Mouse (Mus musculus) fat pad, adult 2 months (tissue): ENCODE data around the gene Rin2.

Experiments used
- DNase-seq: peaks from one replicate; pipeline ENCODE4 v3.0.0-alpha.2; 2011; ENCODE audit warnings: low read depth, low spot score; ENCODE audit errors: extremely low read depth

Rin2 gene

DNA sequence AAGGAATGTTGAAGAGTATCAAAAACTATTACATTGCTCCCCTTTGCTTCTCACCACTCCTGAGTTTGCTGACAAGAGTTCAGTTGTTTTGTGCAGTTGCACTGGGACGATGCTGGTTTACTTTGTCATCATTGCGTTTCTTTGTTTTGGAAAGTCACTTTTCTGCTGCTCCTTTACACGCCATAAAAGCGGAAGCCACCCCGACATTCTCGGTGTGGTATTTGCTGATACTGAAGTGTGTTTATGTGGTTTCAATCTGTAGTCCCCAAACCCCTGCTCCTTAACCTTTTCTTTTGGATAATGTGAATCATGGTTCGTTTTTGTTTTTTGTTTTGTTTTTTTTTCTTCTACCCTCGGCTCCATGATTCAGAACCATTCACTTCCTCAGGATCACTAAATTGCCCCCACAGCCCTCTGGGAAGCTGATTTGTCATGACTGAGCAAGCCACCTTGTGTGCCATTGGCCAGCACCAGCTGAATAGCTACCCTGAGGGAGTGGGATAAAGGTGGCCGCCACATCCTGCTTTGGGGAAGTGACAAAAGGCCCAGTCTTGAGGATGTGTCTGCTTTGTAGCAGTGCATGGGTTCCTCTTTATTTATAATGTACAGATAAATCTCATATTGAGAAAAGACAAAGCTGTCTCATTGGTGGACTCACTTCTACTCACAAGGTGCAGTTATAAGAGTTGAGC lies 55.3 kb downstream of the Rin2 start:
- DNase-seq, result no peak

DNA sequence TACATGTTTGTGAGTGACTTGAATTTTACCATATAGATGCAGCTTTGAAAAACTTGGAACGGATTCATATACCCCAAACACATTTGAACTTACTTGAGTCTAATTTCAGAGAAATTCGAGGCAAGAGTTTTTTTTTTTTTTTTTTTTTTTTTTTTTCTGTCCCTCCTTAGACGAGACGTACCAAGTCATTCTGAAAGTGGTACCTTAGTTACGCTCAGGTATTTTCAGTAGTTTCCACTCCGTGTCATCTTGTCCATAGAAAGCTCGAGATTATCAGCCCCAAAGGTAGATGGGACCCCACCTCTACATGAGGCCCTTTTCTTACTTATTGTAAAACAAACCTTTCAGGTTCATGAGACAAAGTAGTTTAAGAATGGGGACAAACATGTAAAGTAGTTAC lies 55.9 kb downstream of the Rin2 start:
- no peak for DNase-seq

DNA sequence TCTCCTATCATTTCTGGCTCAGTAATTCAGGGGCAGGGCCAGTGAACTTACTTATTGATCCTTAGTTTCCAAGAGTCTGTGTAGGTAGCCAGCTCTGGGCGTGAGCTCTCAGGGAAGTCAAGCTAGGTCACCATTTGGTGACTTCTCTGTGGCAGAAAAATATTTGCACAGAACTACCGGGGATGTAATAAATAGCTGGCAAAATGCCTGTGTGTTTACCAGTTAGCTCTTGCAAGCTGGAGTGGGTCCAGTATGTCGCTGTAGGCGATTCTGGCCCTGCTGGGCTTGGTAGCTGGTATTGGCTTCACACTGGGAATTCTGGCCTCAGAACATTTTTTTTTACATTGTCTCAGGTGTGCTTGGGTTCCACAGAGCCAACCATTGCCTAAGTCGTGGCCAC lies 60.1 kb downstream of the Rin2 start:
- DNase-seq, result no peak

DNA sequence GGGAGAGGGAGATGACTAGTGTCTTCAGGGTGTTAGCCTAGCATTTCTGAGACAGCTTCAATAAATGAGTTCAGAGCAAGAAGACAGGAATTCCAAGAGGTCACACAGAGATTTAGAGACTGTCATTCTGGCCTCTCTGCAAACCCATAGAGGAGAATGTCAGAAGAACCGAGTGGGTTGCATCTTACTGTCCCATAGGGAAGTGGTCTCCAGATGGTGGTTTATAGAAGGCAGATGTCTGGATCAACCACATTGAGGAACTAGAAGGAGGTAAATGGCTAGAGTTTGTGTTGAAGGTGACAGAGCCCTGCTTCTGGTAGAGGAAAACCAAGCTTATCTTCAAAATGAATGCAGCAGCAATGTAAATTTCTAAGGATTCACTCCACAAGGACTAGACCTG lies 61.5 kb downstream of the Rin2 start:
- no peak for DNase-seq

DNA sequence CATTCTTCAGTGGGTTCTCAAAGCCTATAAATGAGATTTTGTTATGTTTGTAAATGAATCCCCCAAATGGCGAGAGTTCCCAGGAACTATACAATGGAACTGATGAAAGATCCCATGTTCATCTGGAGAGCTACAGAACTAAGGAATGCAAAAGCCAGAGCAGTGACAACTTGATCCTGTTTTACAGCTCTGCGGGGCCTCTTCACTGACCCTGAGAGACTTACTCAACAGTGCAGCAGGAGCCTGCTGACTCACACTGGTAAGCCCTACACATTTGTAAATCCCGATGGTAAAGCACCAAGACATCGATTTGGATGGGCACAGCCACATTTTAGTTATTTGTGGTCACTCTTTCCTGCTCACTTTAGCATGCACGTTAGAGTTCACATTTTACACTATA lies 62.2 kb downstream of the Rin2 start:
- no peak for DNase-seq

DNA sequence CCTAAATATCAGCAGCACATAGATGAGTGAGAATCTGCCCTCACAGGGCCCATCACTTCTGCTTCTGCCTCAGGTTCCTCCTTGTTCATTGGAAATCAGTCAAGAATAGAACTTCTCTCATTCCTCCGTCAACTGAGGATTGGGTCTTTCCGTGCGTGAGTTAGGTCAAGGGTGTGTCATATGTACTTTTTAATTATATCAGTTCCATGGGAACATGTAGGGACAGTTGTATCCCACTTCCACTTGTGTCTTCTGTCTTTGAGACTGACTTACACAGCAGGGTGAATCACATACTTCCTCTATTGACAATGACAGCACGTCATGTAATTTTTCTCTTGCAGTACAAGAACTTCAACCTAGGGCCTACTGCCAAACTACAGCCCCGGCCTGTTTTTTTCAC lies 65.7 kb downstream of the Rin2 start:
- no peak for DNase-seq

DNA sequence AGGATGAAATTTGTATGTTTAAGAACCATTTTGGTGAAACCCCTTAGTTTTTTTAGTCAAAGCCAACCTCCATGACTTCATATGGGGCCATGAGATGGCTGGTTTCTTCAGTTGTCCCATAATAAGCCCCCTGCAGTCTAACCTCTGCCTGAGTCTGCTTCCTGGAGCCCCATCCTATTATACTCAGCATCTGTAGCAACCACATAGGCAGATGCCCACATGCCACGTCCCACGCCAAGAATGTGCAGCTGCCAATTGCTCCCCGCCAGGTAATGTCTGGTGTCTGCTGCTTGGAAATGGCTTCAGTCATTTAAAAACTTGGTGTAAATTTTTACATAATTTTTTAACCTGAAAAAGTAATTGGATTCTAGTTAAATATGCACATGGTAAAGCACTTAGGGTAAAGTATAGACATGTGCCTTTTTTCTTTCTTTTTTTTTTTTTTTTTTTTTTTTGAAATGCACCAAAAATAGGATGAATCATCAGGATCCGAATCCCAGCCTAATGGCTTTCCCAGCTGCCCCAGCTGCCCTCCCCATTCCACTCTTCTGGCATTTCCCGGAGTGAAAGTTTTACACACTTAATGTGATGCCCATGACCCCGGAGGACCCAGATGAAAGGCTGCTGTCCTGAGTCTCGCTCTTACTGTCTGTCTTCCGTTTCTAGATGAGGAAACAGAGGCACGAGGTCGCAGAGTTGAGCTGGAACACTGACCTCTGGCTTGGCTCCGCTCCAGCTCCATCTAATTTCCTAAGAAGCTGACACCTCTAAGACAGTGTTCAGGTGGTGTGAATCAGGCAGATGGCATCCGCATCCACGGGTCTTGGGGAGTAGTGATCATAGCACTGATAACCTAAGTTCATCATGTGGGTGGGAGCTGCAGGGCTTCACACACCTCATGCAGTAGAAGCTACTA lies 68.0 kb downstream of the Rin2 start:
- no peak for DNase-seq

DNA sequence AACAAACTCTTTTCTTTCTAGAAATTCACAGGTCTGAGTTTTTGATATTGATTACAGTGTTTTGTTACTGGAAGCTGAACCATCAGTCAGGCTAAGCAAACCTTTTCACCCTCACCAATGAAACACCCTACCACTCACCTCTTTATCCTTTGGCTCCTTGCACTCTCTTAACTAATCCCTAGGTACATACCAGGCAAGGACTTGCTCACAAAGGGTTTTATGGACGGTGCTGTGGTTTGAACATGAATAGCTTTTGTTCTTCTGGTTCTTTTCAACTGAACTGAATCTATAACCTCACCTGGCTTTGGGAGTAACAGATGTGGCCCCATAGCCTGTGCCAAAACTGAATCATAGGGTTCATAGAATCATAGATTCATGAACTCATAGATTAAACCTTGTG lies 71.4 kb downstream of the Rin2 start:
- DNase-seq, result no peak

DNA sequence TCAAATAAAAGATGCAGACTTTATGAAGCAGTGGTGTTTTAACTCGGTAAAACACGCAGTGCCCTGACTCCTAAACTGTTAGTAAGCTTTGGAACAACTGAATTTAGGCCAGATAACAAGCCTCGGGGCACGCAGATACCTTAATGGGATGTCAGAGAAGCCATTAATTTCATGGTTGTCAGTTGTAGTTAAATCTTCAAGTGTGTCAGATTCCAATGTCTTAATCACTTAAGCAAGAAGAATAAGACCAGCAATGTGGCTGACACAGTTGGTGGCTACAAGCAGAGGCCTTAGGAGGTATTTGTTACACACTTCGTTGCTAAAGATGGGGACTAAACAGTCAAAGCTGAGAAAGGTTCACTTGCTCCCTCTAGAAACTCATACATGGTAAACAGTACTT lies 74.6 kb downstream of the Rin2 start:
- no peak for DNase-seq

DNA sequence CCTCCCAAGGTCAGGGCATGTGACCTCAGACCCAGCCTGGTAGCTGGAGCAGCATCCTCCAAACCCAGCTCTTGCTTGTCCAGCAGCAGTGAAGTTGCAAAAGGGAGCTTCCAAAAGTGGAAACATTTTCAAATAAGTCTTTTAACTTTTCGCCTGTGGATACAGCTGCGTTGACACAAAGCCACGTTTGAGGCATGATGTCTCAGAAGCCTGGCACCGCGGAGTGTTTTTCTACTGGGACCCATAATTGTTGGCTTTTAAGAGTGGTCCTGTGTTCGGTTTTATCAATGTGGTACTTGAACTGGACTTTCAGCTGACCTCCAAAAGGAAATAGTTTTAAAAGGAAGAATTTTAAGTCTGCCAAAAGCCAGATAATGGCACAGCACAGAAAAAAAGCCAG lies 77.6 kb downstream of the Rin2 start:
- DNase-seq, result no peak

DNA sequence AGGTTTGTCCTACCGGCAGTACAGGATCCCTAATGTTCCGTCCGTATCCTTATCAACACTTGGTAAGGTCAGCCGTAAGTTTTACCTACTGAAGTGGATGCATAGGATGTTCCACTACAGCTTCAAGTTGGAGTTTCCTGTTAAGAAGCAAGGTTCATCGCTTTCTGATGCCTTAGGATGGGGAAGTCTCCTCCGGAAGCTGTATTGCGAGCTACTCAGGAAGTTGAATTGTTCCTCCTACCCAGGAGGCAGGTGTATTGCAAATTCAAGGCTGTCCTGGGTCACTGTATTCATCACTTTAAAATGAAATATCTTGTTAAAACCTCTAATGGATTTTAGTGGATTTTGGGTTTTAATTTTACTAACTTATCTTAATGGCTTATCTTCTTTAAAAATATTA lies 79.0 kb downstream of the Rin2 start:
- DNase-seq, result no peak

DNA sequence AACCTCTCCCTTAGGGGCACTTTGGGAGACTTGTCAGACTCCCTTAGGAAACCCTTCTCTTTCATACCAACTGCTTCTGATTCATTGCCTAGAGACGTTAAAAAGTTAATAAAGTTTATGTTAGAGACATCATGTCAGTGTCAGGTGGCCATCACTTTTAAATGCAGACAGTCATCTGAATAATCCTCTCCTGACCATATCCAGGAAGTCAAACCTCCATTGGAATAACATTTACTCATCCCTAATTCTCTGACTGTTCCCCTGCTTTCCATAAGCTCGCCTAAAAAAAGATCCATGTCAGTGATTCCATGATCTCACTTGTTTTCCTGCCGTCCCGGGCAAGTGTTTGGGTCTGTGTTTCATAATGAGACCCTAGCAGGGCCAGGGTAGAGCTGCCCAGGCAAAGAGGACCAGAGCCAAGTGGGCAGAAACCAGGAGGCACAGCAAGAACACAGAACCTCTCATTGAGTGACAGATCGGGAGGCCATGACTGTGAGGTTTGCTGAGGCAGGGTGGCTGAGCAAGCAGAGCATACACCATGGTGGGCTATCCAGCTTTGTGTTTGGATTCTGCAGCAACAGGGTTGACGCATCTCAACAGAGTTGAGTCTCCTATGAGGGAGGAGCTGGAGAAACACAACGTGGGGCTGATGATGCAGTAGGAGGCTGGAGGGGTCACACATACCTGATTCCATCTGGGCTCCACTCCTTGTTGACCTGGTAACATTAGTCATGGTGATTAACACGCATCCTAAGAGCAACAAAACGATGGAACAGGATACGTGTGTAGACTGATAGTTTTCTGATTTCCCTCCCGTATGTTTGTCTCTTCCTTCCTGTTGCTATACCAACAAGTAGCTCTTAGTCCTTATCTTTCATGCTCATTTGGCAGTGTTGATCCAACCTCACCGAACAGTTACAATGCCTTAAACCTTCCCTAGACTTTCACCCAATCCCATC lies 81.1 kb downstream of the Rin2 start:
- no peak for DNase-seq

DNA sequence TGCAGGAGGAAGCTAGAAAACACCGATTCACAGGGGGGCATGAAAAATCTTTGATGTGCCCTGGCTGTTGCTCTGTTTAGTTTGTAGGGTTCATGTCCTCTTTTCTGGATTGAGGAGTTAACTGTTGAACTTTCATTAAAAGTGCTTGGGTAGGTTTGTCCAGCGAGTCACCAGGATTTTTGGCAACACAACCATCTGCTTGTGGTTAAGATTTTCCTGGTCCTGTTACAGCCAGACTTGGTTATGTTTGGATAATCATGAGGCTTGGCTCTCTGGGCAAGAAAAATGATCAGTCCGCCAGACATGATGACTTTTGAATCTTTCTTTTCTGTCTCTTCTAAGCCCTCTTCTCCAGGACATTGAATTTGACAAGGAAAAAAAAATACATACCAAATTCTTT lies 85.1 kb downstream of the Rin2 start:
- no peak for DNase-seq

DNA sequence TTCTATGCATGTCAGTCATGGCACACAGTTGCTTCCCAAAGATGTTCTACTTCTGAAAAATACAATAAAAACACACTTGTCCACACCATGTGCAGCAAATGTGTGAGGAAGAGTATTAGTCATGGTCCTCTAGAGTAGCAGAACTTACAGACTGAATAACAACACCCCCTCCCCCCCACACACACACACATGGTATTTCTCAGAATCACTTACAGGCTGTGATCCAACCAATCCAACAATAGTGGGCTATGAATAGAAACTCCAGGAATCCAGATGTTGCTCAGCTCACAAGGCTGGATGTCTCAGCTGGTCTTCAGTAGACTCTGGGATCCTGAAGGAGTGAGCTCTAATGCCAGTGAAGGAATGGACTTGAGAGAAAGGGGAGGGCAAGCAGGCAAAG lies 86.4 kb downstream of the Rin2 start:
- no peak for DNase-seq

DNA sequence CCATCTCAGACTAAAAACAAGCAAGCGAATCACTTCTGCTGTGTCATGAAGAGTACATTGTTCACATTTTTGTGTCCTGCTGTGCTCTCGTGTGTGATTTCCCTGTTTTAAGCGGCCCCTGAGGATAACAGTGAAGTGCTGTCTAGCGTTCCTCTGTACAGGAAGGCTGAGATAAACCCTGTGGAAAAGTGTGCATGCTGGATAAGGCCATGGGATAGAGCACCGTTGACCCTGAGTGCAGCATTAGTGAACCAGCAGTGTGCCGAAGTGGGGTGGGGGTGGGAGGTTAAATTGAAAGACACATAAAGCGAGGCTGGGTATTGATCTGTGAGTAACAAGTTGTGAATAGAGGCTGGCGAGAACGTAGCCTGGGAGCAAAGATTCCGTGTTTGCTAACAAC lies 94.9 kb downstream of the Rin2 start:
- DNase-seq, result no peak

DNA sequence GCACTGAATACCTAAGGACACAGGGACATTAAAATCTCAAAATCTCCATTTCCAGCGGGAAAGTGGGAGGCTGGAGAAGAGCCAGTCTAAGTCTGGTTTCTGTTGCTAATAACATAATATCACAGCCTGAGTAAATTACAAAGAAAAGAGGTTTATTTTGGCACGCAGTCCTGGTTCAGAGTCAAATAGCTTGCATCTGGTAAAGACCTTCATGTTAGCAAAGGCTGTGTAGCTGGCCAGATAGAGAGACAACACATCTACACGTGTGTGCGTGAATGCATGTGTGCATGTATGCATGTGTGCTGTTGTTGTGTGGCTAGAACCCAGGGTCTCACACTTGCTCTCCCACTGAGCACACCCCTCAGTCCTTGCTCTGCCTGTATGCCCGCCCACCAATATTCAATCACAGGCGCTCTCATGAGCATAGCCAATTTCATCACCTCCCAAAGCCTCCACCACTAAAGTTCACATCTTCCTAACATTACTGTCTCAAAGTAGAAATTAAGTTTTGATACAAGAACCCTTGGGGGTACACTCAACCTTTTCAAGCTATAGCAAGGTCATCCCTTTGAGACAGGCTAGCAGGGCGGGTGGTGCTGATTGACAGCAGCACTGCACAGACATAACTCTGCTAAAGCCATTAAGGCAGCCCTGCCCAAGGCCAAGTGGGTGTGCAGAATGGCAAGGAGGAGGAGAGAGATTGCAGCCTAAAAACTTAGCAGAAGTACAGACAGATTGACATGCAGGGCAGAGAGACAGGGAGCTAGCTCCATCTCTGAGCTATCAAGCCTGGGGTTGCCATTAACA lies 95.9 kb downstream of the Rin2 start:
- DNase-seq, result no peak

DNA sequence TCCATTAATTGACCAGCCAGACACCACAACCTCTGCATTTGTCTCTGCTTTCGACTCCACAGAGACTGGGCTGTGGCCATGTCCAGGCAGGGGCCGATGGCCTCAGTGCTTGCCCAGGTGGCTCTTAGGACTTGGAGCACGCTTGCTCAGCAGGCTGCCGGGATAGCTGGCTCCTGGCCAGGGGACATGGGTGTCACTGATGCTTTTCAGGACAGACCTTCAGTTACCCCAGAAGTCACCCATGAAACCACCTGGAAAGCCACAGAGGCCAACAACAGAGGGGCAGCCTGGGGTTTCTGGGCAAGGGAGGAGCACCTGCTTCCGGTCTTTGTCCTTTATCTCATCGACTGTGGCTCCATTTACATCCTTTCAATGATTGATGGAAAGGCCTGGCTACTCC lies 108.2 kb downstream of the Rin2 start:
- DNase-seq, result no peak

DNA sequence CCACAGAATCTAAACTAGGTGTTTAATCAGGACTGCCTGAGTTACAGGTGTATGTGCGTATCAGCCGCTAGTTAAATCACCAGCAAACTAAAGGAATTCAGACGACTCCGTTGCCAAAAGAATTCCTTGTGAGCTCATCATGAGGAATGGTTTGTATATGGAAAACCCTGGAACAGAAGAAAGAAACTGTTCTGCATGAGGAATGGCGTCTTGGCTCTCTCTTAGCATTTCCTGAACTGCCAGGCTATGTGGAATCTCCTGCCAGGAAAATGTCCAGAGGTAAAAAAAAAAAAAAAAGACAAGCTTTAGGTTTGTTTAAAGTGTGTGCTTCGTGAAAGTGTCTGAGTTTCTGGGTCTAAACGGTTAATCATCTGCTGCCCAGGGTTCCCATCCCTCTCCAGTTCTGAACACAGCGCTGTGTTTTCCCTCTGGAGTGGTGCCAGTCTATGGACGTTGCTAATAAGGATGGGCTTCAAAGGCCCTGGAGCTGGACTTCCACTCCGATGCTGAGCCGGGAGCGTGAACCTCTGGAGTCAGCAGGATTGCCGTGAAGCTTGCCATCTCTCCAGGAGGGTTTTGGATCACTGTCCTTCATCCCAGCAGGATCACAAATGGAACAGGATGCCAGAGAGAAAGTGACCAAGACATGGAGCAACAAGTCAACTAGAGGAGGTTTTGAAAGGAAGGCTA lies 109.4 kb downstream of the Rin2 start:
- no peak for DNase-seq

DNA sequence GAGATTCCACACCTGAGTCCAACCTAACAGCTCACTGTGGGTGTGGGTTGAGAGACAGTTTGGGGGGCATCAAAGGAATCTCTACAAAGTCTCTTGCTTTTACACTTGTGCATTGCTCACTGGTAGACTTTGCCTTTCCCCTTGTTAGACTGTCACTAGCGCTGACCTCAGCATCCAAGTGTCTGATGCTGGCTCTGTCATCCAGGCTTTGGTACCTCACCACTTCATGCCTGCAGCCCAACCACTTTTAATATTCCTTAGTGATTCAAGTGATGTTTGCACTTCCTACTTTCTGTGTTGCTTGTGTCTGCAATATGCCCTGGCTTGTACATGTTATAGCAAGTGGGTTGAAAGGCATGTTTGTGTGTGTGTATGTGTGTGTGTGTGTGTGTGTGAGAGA lies 109.9 kb downstream of the Rin2 start:
- no peak for DNase-seq
